In genomic region chr1:105995966-105996365, GRCm38 (mm10) we compare ENCODE assay signal across 25 mouse cellular contexts. TPM values are rescaled to one million over a fixed set of nuclear protein-coding genes. Genes with fewer than 3 reads are reported as not detected.
DNase-seq lines count a peak whose midpoint lies in the region; ATAC-seq and TF ChIP-seq lines count a peak whose summit lies in the region.
"Had no signal": no experiment of that assay in that cellular context is flagged by ENCODE, and none has a peak within 500 bp of the region (broad histone marks: within the 10 kb centered on the region; RNA-seq: fewer than 3 reads in every experiment).

No protein-coding gene starts in this region.

- no peak overlapping the region for H3K27ac ChIP-seq in heart, embryonic 12.5 days (ENCODE audit: poor library complexity, severe bottlenecking)
- H3K27ac ChIP-seq: embryonic facial prominence, embryonic 10.5 days; forebrain, embryonic 15.5 days; heart, adult 2 months; heart, embryonic 15.5 days; hindbrain, embryonic 14.5 days; midbrain, embryonic 15.5 days; neural tube, embryonic 12.5 days had no signal

- H3K4me2 ChIP-seq in heart, embryonic 12.5 days, result no peak overlapping the region
- H3K4me2 ChIP-seq: forebrain, embryonic 15.5 days; heart, embryonic 15.5 days; hindbrain, embryonic 14.5 days; midbrain, embryonic 15.5 days; neural tube, embryonic 12.5 days had no signal

- H3K9me3 ChIP-seq in heart, embryonic 12.5 days (replicated peaks), result no peaks in the 10 kb centered on the region
- no peaks in the 10 kb centered on the region for H3K9me3 ChIP-seq in G1E (replicated peaks)
- H3K9me3 ChIP-seq: embryonic facial prominence, embryonic 10.5 days; forebrain, embryonic 15.5 days; heart, embryonic 15.5 days; midbrain, embryonic 15.5 days; neural tube, embryonic 12.5 days had no signal

- peak; percentile 83 for DNase-seq in heart, adult 11 months
- DNase-seq in 416B (ENCODE audit: low read depth) (peak; percentile 64), G1E (ENCODE audit: low spot score) (no peak)
- no peak for DNase-seq in urinary bladder, adult 2 months (ENCODE audit: low spot score)
- DNase-seq in retina, postnatal 1 day, result no peak
- DNase-seq in ovary, postnatal 10 days (ENCODE audit: low spot score), result no peak
- DNase-seq: adrenal gland, postnatal 25 days; cerebellum, adult 11 months; cerebellum, adult 9-11 months; gastrocnemius, postnatal 10 days; heart, adult 2 months; heart, postnatal 4 days; kidney, adult 18-20 months; kidney, postnatal 4 days; right cerebral cortex, adult 18-20 months had no signal

- H3K4me1 ChIP-seq in heart, embryonic 12.5 days (replicated peaks), result peaks cover 24% of the 10 kb centered on the region
- H3K4me1 ChIP-seq in G1E (ENCODE audit: insufficient read depth, low read depth, low read length), result peaks cover 51% of the 10 kb centered on the region

- 44% methylated on average over 2 of the region's 2 CpGs for WGBS in heart, embryonic 12.5 days

- H3K4me3 ChIP-seq in heart, embryonic 12.5 days, result no peak overlapping the region
- H3K4me3 ChIP-seq in G1E (ENCODE audit: low read depth, low read length), result peak overlapping the region; percentile 7; the same call in 1 of the 2 replicates
- H3K4me3 ChIP-seq: embryonic facial prominence, embryonic 10.5 days; forebrain, embryonic 15.5 days; heart, adult 2 months; heart, embryonic 15.5 days; midbrain, embryonic 15.5 days; neural tube, embryonic 12.5 days had no signal

- no peak for ATAC-seq in heart, embryonic 12.5 days (ENCODE audit: insufficient number of reproducible peaks, low FRiP score)
- ATAC-seq in G1E (ENCODE audit: extremely low read depth, insufficient number of reproducible peaks, low FRiP score, poor library complexity, severe bottlenecking), result no peak
- ATAC-seq in granulocyte monocyte progenitor cell, adult 5-6 weeks (replicated peaks; ENCODE audit: poor library complexity, severe bottlenecking), result peak; percentile 38
- ATAC-seq: forebrain, embryonic 15.5 days; inflammation-experienced regulatory T-cells, adult 6 months; lung, postnatal 0 days; midbrain, embryonic 15.5 days had no signal

- no peak overlapping the region for H3K9ac ChIP-seq in heart, embryonic 12.5 days
- H3K9ac ChIP-seq: forebrain, embryonic 15.5 days; heart, embryonic 15.5 days; hindbrain, embryonic 14.5 days; midbrain, embryonic 15.5 days; neural tube, embryonic 12.5 days had no signal

- H3K36me3 ChIP-seq in heart, embryonic 12.5 days, result no peaks in the 10 kb centered on the region
- H3K36me3 ChIP-seq in G1E (replicated peaks), result peaks cover 31% of the 10 kb centered on the region
- H3K36me3 ChIP-seq: embryonic facial prominence, embryonic 10.5 days; forebrain, embryonic 15.5 days; heart, embryonic 15.5 days; midbrain, embryonic 15.5 days; neural tube, embryonic 12.5 days had no signal

- no peaks in the 10 kb centered on the region for H3K27me3 ChIP-seq in heart, embryonic 12.5 days (replicated peaks)
- H3K27me3 ChIP-seq in G1E (ENCODE audit: insufficient read depth, low read length), result no peaks in the 10 kb centered on the region
- H3K27me3 ChIP-seq: forebrain, embryonic 15.5 days; heart, embryonic 15.5 days; midbrain, embryonic 15.5 days; neural tube, embryonic 12.5 days had no signal

- TF ChIP-seq CTCF in G1E (IDR thresholded peaks at IDR 0.05; ENCODE audit: low read depth, low read length), result no peak

RNA-seq across cellular contexts. Expression of gene Zcchc2, which starts 5.8 kb away (rescaled TPM):
- polyA plus RNA-seq in heart, embryonic 12.5 days (2016; fragmentation: Nextera tagmentation; extraction: Ambion mirVana), result 2.0 and 2.3 TPM in 2 replicates
- total RNA-seq in G1E (2014; fragmentation: Nextera tagmentation), result 36.7 and 44.7 TPM in 2 replicates
- 13.4 and 13.7 TPM in 2 replicates for total RNA-seq in G1E (2017)
- 13.0 and 13.7 TPM in 2 replicates for polyA plus RNA-seq in G1E (2012)
- total RNA-seq in granulocyte monocyte progenitor cell, adult 5-6 weeks (2014; fragmentation: Nextera tagmentation), result 14.8 and 18.7 TPM in 2 replicates
- total RNA-seq in granulocyte monocyte progenitor cell, adult 5-6 weeks (2017), result 13.7 and 15.9 TPM in 2 replicates
- 11.1 TPM in 2 replicates for polyA plus RNA-seq in urinary bladder, adult 2 months (2012; rRNA removed)

Comparison
In these comparisons a context has a peak if more than half of its experiments do, and no peak if none do; other contexts are left out.
1. DNase-seq: peak in heart, adult 11 months (single experiment) and 416B (single experiment); none in G1E (single experiment), urinary bladder, adult 2 months (single experiment), retina, postnatal 1 day (single experiment) and ovary, postnatal 10 days (single experiment).